Mouse (Mus musculus) lung, adult 2 months (tissue): ENCODE data around the gene Foxp1.

Experiments
- CTCF ChIP-seq: fragments of 200-500 bp; IDR thresholded peaks from 2 replicates; pipeline ENCODE4 v1.5.1; 2011; ENCODE audit warnings: mild to moderate bottlenecking, low read length, control low read depth; ENCODE audit not compliant: insufficient read depth
- POLR2A ChIP-seq: fragments of 200-500 bp; IDR thresholded peaks from 2 replicates; pipeline ENCODE4 v1.6.1; 2011; ENCODE audit warnings: low read depth, mild to moderate bottlenecking, control low read depth, low read length, borderline replicate concordance; ENCODE audit errors: extremely low read depth

DNA sequence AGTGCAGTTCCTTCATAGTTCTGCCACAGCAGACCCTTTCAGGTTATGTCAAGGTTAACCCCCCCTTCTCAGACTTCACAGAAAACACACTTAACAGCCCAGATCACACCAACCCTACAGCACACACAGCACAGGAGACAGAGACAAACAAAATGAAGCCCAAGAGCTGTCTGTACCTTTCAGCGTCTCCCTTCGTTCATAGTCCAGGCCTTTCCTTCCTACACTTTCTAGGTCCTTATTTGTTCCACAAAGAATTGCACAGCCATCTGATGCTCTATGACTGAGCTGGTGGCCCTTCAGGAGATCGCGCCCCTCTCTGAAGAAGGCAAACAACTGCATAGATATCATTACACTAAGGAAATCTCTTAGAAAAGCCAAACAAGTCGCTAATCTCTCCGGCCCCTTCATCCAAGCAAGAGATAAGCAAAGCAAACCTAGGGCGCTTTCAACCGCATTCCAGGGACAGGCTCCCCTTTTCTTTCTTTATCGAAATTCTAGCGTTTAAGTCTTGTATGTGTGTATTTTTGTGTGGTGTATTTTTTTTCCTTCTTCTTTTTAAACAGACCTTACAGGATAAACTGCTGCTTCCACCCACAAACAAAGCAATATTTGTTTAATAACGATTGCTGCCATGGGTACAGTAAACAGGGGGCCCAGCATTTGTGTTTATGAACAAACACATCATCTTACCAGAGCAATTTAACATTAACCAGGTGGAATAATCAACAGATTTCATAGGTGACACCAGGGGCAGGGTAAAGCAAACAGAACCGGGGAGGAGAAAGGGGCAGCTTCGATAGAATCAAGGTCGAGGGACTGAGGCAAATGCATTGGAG, 349.2 kb downstream of the Foxp1 start:
- TF ChIP-seq CTCF, result no peak
- TF ChIP-seq POLR2A, result no peak
